Mouse (Mus musculus) left cerebral cortex, adult 11 months (tissue): ENCODE measurements around the gene Kctd19.

ENCODE experiments used
- DNase-seq: peaks from one replicate; pipeline ENCODE4 v3.0.0; 2022; ENCODE audit warnings: low spot score

Gene Kctd19

DNA sequence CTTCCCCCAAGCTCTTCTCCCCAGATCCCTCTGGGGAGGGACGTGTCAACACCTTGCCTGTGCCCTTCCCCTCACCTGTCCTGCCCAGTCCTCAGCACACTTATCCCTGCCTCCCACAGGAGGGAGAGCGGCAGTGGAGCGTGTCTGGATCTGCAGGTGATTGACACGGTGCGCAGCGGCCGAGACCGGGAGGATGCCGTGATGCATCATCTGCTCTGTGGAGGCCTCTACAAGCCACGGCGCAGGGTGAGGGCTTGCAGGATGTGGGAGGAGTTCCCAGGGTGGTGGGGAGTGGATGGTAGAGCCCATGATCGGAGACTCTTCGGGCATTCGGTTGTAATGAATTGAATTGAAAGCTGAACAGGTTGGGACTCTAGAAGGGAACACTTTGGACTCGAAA, 54.1 kb downstream of the Kctd19 start:
- DNase-seq: no peak

- no peak for DNase-seq
These were observed 56.6 kb downstream of the Kctd19 start for GRCm38 (mm10) chr8:105356681-105357080.

GRCm38 (mm10) chr8:105355179-105356024, 57.9 kb downstream of the Kctd19 start:
- no peak for DNase-seq

DNA sequence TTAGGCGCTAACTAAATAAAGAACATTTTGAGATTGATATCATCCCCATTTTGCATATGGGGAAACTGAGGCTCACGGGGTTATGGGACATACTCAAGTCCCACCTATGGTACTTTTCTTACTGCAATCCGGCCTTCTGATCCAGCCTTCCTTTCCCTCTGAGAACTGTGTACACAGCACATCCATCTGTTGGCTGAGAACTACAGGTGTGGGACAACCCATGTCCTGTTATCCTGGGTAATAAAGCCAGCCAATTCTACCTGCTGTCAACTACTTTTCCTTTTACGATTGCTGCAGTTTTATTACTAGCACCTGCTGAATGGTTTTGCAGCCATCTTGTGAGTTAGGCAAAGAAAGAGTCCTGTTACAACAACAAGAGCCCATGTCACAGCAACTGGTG, 58.8 kb downstream of the Kctd19 start:
- no peak for DNase-seq

GRCm38 (mm10) chr8:105353583-105354135, 59.6 kb downstream of the Kctd19 start:
- no peak for DNase-seq

DNA sequence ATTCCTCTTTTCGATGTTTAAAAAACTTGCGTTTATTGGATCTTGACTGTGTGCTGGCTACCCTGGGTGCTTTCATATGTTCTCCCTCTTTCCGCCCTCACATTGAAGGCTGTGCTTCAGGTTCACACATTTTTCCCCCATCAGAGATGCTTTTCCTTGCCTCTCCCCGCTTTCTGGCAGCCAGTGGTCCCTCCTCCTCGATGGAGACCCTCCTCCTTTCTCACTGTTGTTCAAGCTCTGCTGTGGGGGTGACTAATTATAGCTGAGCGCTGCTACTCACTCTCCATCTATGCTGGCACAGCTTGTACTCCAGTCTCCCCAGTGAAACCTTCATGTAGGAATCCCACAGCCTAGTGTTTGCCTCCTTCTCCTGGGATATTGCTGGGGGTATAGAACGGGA, 63.1 kb downstream of the Kctd19 start:
- DNase-seq: no peak

DNA sequence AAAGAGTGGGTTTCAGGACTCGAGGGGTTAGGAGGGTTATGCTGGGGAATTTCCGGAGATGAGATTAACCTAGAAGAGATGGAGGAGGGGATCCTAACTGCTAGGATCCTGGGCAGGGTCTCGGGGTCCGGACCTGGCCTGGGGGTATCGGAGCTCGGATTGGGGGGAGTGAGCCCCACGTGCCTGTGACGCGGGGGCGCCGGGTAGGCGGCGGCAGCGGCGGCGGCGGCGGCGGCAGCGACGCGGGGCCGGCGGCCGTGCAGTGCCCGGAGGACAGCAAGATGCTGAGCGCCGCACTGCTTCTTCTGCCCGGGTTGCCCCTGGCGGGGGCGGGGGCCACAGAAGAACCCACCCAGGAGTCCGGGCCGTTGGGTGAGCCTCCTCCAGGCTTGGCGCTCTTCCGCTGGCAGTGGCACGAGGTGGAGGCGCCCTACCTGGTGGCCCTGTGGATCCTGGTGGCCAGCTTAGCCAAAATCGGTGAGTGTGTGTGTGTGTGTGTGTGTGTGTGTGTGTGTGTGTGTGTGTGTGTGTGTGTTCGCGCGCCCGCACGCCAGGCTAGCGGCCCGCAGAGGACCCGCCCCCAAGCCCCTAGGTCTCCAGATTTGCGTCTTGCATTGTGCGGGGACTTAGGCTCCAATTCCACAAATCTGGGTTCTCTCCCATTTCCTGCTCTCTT, 64.1 kb downstream of the Kctd19 start:
- DNase-seq: no peak

DNA sequence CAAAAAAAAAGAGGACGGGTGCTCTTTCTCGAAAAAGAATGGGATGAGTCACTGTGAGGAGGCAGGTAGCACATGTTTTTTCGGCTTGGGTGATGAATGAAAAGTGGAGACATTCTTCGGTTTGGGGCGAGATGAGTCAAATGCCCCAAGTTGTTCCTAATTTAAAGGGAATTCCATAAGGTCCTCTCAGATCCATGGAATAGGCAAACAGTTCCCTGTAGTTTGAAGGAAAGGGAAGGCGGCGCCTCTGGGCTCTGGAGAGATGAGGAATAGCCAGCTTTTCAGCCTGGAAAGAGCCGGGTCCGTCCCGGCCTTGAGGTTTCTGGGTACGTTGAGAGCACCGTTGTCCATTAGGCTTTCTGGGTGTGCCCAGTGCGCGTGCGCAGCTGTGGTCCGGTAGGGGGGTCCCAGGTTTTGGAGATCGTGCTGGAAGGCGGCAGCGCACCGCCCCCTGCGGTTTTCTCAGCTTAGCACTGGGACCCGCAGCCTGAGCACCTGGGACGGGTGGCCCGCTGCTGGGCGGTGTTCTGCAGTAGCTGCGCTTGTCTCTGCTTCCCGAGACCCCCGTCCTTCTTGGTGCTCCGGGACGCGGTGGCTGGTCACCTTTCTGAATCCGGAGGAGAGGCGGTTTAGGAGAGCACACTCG, 64.7 kb downstream of the Kctd19 start, which contains the start of gene Slc9a5:
Gene Slc9a5, plus strand, starts transcription at position 394 of the 646 bp plus-strand sequence.
- no peak for DNase-seq

DNA sequence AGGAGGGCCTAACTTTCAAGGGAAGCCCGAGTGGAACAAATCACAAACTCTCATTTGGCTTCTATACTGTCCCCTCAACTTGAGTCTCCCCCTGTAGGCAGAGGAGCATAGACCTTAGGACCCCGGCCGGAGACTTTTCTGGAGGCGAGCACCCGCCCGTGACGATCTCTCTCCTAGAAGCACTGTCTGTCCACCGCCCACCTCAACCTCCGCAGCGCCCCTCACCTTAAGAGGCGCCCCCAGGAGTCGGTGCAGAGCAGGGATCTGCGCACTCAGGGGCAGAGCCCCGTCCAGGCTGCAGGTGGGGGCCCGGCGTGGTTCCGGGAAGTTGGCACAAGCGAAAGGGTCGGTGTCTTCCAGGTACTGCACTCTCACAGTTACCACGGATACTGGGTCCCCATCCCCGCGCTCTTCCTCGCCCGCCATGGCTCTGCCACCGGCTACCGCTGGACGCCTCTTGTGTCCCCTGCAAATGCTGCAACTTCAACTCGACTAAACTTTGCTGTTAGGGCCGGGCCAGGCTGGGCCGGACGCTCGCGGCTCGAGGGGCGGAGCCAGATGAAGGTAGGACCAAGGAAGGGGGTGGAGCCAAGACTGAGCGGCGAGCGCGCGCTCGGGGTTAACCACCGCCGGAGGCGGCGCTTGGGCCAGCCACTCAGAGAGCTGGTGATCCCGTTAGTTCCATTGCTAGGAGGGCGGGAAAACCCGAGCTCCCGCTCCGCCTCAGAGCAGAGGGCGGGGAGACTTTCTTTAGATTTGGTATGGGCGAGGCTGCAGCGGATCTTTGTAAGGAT, 65.7 kb downstream of the Kctd19 start, which contains the start of gene Fhod1:
Gene Fhod1, minus strand, starts transcription at position 526 of the 794 bp plus-strand sequence.
- DNase-seq: peak; percentile 76

- no peak for DNase-seq
These were observed 66.5 kb downstream of the Kctd19 start for GRCm38 (mm10) chr8:105346611-105347427.

- DNase-seq: no peak
These were observed 68.0 kb downstream of the Kctd19 start for GRCm38 (mm10) chr8:105345061-105345975.

GRCm38 (mm10) chr8:105343791-105344574, 69.3 kb downstream of the Kctd19 start:
- DNase-seq: no peak

DNA sequence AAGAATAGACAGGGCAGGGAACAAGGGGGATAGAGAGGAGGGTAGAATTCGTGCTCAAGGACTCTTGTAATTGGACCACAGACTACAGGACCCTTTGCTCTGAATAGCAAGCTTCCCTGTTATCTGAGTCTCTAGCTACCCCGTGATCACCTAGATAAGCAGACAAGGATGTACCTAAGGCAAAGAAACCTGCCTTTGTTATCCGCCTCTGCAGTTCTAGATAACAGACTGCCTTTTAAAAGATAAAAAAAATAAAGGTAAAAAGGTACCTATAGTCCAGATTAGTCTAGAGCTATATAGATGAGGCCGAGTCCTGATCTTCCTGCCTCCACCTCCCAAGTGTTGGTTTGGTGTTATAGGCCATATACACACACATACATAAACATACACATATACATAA, 70.5 kb downstream of the Kctd19 start:
- no peak for DNase-seq

DNA sequence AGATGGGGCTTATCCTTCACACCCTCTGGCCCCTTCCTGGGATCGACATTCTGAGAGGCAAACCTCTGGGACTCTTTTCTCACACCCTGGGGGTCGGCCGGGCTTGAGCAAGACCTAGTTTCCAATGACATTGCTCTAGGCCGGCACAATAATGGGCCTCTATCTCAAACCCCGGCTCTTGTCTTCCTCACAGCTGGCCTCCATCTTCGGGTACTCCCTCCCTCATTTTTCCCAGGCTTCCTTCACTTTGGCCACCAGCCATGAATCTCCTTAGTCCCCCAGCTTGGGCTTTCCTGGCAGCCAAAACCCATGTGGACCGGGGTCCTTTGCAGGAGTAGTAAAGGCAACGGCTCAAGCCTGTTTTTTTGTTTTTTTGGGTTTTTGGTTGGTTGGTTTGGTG, 71.9 kb downstream of the Kctd19 start:
- no peak for DNase-seq

DNA sequence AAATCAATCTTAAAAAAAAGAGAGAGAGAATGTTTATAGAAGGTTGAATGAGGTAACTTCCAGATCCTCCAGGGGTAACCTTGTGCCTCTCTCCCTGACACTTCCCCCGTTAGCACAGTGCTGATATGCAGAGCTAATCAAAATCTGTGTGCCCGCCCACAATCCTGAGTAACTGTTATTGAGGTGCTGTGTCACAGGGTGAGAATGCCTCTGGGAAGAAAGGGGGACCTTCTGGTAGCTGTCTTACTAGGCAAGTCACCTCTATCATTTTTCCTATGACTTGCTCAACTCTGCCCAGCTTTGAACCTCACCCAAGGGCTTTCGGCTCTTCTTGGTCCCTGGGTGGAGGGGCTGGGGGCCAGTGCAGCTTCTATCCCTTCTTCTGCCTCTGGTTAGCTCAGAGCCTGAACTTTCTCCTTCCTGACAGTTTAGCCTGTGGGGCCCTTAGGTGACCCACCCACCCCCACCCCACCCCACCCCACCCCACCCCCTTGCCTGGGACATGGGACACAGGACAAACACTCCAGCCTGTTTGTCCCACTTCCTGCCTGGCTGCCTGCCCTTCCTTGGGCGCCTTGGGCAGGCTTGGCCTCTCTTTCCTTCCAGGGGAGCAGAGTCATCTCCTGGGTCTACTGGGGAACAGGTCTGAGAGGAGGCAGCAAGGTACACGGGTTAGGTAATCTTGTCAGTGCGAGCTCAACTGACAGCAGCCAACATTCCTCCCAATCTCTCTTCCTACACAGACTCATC, 73.2 kb downstream of the Kctd19 start:
- DNase-seq: no peak

DNA sequence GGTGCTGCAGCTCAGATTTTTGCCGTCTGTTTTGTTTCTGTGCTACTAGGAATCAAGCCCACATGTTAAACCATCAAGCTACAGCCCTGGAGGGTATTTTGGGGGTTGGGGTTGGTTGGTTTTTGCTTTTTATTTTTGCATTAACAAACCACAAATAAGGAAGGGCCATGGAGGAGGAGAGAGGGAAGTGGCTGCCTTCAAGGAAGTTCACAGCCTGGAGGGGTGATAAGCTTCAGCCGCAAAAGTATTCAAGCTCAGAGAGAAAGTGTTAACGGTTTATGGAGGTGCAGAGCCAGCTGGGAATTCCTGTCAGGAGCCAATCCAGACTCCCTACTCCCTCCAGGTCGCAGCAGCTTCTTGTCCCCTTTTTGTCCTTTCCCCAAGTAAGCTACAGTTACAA, 74.3 kb downstream of the Kctd19 start:
- no peak for DNase-seq

DNA sequence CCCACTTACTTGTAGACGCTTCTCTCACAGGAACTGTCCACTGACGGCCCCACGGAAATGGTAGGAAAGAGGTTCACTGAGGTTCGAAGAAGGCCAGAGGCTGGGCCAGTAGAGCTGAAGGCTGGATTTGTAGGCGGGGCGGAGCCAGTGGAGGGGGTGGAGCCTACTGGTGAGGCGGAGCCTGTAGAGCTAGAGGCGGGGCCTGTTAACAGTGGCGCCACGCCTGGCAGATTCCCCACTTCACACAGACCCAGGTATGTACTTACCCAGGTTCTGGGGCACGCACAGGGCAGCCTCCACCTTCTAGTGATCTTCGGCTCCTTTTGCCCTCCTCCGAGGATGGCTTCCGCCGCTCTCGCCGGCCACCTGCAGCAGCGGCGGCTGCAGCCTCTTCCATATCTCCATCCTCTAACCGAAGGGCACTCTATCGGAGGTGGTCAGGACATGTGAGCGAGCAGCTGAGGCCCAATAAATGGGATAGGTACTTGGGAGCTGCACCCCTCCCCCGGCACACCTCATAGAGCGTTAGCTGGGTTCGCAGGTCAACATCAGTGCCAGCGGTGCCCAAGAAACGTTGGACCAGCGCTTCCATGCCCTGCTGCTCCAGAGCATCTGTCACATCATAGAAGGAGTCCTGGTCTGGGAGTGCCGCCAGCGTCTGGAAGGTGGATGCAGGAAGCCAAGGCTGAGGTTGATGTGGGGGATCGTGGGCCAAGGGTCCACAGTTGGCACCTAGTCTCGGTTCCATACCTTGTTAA, 76.8 kb downstream of the Kctd19 start:
- no peak for DNase-seq
